Mouse (Mus musculus) brain, embryonic 14.5 days (tissue): ENCODE data around the gene Fbxw11. TPM values are rescaled to one million over a fixed set of nuclear protein-coding genes. Genes with fewer than 3 reads are reported as not detected.
"Not testable (repeated sequence)": the region's sequence is repeated elsewhere in the genome, so short reads cannot be mapped to it uniquely, and the experiment has no call there.

Experiments
- DNase-seq: peaks from one replicate; pipeline ENCODE4 v3.0.0-alpha.2; 2011; ENCODE audit warnings: low read depth
- CTCF ChIP-seq: fragments of 200-500 bp; IDR thresholded peaks from 2 replicates; pipeline ENCODE4 v1.5.1; 2012; ENCODE audit warnings: inconsistent platforms, mild to moderate bottlenecking, moderate library complexity, borderline replicate concordance; ENCODE audit not compliant: insufficient read depth, insufficient read length; ENCODE audit errors: extremely low read depth
- POLR2A ChIP-seq: fragments of 200-500 bp; IDR thresholded peaks from 2 replicates; pipeline ENCODE4 v1.6.1; 2012; ENCODE audit warnings: mild to moderate bottlenecking, inconsistent platforms, borderline replicate concordance; ENCODE audit not compliant: poor library complexity, insufficient read depth, insufficient read length, severe bottlenecking; ENCODE audit errors: extremely low read depth
- polyA plus RNA-seq: library from polyadenylated mRNA; depleted of rRNA; stranded (reverse); fragments of >200 nt; gene quantifications from 2 replicates; pipeline ENCODE4 v1.2.3, GENCODE M21; 2012

Fbxw11 gene
- polyA plus RNA-seq, 1 experiment, result 105 TPM

DNA sequence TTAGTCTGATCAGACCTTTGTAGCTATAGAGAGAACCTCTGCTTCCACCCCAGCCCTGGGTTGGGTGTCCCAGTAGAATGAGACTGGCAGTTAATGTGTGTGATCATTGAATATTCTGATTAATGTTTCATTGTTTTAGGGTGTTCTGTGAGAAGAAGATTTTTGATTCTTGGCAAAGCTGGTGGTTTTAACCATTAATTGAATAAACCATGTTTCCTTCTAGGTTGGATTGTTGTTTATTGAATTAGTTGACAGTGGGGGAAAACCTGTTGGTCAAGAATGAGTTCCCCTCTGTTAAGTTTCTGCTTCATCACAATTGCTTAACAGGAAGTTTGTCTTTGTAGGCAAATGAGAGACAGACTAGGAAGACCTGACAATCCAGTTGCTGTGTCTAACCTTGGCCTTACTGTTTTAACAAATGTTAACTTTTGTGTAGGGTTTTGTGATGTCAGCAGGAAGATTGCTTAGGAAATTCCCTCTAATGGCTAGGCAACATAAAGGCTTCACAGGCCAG lies 7.8 kb downstream of the Fbxw11 start:
- DNase-seq, result no peak
- no peak for TF ChIP-seq CTCF
- TF ChIP-seq POLR2A, result no peak

DNA sequence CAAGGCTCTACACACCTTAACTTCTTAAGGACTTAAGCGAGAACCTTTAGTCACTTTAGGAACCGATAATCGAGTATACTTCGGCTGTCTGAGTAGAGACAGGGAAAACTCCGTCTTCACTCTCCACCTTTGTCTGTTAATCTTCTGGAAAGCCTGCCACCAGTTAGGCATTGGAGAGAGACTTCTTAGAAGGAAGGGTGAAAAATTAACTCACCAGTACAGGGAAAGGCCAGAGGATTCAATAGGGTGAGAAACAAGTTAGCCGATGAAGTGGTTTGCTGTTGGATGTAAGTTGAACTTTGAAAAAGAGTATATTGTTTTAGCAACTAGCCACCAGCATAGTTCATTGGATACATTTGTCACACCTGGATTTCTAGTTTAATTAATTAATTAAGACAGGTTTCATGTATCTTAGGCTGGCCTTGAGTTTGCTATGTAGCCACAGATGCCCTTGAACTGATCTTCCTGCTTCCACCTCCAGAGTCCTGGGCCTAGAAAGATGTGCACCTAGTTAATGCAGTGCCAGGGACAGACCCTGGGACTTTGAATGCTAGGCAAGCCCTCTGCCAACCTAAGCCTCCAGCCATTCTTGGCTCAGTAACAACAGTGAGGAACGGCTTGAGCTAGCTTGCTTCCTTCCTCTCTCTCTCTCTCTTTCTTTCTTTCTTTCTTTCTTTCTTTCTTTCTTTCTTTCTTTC lies 8.5 kb downstream of the Fbxw11 start:
- no peak for DNase-seq
- TF ChIP-seq POLR2A (no peak), CTCF (no peak)

DNA sequence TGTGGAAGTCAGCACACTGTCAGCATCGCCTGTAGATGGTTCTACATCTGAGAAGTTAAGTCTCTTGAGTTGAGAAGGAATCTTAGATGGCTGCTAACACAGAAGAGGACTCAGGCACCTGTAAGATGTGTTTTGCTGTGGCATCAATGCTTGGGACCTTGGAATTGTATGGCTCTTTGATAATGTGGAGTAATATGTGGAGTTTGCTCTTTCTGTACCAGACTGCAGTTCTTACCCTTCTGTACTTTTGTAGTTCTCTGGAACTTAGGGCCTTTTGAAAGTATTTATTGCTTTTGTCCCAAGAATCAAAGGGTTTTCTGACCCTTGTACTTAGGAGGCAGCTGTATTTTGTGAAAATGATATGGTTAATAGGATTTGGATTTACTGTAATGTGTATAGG lies 9.2 kb downstream of the Fbxw11 start:
- no peak for DNase-seq
- no peak for TF ChIP-seq CTCF
- no peak for TF ChIP-seq POLR2A

DNA sequence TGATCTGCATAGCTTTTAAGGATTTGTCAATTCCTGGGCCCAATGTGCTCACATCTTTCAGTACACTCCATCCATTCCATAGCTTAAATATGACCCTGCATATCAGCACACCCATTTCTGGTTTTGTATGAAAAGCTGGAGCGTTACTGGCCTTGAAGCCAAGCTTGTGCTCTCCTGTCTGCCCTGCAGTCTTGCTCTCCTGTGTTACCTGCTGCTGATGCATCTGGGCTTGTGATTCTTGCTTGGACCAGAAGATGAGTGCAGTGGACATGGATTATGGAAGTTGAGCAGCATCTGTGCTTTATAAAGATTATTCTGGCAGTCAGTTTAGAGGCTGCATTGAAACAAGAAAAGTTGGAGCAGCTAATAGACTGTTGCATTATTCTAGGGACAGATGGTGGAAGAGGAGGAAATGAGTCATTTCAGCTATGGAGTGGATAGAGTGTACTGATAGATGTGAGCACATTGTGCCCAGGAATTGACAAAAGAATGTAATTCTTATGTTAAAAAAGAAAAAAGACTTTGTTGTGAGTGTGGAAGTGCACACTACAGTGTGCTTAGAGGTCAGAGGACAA lies 19.6 kb downstream of the Fbxw11 start:
- TF ChIP-seq CTCF, result no peak
- no peak for TF ChIP-seq POLR2A
- no peak for DNase-seq

DNA sequence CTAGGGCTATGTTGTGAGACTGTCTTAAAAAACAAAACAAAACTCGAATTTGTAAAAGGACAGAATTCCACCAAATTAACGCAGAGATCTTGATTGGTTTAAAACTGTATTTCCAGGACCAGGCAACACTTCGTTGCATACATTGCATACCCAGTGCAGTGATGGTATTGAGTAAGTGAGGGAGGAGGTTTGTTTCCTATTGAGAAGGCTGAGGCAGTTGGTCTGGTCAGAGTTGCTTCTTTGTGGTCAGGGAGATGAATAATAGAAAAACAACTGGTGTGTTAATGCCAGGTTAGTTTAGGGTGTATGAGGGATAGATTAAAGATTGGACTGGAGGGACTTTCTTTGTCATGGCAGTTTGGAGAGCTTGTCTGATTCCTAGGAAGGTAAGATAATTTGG lies 23.1 kb downstream of the Fbxw11 start:
- DNase-seq, result no peak
- no peak for TF ChIP-seq CTCF
- TF ChIP-seq POLR2A, result no peak

DNA sequence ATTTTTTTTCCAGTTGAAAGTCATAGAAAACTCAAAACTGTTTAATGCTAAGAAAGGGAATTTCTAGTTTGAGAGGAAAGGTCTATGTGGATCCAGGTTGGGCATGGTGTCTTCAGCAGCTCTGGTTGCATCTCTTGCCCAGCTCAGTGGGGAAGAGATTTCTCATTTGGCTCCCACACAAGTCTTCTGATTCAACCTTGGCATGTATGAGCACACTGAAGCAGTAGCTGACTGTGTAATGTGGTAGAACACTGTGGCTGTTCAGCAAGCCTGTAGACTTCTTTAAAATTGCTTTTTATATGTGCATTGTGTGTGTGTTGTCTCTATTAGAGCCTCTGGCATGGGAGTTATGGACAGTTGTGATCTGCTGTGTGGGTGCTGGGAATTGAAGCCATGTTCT lies 24.5 kb downstream of the Fbxw11 start:
- no peak for TF ChIP-seq CTCF
- TF ChIP-seq POLR2A, result no peak
- no peak for DNase-seq

DNA sequence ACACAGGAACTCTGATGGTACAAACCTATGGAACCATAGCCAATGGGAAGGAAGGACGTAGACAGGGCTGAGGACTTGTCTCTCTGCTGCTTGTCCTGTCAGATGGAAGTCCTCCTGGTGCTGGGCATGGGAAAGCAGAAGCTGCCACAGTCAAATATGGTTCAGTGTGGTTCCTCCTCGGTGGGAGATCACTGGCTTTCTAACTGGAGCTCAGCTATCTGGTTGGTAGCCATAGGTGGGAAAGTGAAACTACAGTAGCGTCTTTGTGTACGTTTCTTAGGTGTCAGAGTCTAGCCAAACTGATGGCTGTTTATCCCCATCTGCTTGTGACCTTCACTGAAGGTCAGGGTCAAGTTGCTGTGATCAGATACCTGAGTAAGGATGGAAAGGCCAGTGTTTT lies 29.0 kb downstream of the Fbxw11 start:
- no peak for DNase-seq
- TF ChIP-seq POLR2A (no peak), CTCF (no peak)

DNA sequence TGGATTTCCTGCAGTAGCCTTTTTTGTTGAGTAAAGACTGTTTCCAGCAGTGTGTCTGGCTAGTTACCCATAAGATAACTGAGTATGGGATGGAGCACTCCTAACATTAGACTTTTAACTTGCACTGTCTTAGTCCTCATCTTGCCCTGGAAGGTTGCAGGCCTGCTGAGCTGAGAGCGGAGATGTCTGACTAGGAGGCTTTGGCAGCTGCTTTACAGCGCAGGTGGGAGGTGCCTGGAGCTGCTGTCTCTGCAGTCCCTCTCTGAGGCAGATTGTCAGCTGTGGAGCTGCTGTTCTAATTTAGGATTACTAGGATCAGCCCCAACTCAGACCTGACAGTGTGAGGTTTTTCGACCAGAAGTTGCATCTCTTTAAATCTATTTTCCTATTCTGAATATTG lies 34.3 kb downstream of the Fbxw11 start:
- TF ChIP-seq CTCF (no peak), POLR2A (no peak)
- peak; percentile 37 for DNase-seq

DNA sequence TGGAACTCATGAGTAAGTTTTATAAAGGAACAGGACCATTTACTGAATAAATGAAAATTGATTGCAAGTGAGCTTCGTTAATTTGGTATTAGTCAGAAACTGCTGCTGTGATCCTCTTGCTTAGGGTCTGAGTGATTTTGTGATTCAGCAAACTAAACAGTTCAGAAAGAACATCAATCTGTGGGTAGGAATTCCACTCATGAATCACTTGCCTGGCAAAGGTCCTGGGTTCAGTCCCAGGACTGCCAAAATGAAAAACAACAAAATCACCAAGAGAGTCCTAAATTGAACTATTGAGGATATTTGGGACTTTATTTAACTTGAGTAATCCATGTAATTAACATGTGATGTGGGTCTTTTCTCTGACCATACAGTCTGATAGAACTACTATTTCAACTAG lies 35.3 kb downstream of the Fbxw11 start:
- no peak for DNase-seq
- no peak for TF ChIP-seq POLR2A
- no peak for TF ChIP-seq CTCF

DNA sequence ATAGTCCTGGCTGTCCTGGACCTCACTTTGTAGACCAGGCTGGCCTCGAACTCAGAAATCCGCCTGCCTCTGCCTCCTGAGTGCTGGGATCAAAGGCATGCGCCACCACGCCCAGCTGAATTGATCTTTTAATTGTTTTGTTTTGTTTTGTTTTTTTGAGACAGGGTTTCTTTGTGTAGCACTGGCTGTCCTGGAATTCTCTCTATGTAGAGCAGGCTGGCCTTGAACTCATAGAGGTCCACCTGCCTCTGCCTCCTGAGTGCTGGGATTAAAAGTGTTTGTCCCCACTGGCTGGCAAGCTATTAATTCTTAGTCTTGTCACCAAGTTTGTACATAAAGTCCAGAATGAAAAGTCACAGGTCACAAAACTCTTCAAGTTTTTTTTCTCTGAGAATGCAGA lies 36.6 kb downstream of the Fbxw11 start:
- DNase-seq, result not testable (repeated sequence)

DNA sequence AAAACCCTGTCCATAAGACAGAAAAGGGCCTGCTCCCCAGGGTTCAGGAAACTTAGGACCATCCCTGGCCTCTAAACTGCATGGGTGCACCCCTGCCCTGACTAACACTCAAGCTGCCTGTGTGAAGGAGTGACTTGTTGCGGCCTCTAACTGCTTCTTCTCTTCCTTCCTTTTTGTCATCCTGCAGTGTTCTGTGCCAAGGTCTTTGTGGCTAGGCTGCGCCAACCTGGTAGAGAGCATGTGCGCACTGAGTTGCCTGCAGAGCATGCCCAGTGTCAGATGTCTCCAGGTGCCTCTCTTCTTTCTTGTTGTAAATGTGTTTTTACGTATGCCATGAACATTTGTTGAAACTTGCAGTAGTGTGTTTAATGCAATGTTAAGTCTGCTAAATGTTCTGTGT lies 37.5 kb downstream of the Fbxw11 start:
- TF ChIP-seq POLR2A (no peak), CTCF (no peak)
- DNase-seq, result no peak

DNA sequence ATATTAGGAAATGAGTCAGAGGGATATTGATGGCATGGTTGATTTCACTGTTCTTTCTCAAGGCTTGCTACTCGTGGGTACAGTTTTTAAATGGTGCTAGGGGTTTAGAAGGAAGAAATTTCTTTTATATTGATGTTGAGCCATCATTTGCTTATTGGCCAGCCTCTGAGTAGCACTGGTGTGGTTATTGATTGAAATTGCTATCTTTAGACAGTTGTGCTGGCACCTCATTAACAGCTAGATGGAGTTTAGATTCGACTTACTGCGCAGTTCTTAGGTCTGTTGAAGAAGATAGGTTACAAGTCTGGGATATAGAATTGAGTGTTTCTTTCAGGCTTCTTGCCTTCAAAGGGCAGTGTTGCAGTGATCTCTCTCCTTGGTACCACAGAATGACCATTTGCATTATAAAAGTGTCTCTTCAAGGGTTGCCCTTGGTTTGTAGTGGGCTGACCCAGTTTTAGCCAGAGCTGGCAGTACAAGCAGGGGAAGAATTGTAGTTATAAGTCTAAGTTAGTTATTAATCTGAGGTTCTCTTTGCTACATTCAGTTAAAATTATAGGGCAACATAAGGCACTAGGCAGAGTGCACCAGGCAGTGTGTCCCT lies 38.8 kb downstream of the Fbxw11 start:
- TF ChIP-seq POLR2A (no peak), CTCF (no peak)
- DNase-seq, result no peak

DNA sequence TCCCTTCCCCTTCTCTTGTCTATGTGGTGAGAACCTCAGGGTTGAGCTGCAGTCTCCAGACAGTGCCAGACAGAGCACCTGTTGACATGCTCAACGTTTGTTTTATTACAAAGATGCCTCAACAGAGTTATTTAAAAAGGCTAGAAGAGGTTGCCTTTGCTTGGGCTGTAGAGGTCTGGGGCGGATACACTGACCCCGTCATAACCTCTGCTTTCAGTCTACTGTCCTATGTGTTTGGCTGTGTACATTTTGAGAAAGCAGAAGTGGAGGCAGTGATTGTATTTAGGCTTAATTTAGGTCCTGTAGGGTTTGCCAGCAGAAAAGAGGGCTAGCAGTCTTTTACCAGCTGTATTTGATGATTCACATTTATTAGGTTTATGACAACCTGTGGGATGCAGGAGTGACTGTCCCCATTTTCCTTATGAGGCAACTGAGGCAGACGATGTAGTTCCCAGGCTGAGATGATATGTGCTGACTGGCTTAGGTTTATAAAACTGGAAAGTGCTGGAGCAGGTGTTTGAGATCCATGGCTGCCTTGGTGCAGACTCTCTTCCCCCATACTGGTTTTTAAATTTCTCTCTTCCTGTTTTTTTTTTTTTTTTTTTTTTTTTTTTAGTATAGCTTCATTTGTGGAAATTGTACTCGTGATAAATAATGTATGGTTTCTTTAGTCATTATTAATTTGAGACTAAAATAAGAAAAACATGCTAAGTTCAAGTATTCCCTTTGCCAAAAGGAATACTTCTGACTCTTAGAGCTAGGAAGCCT lies 40.0 kb downstream of the Fbxw11 start:
- no peak for DNase-seq
- TF ChIP-seq CTCF (no peak), POLR2A (no peak)

DNA sequence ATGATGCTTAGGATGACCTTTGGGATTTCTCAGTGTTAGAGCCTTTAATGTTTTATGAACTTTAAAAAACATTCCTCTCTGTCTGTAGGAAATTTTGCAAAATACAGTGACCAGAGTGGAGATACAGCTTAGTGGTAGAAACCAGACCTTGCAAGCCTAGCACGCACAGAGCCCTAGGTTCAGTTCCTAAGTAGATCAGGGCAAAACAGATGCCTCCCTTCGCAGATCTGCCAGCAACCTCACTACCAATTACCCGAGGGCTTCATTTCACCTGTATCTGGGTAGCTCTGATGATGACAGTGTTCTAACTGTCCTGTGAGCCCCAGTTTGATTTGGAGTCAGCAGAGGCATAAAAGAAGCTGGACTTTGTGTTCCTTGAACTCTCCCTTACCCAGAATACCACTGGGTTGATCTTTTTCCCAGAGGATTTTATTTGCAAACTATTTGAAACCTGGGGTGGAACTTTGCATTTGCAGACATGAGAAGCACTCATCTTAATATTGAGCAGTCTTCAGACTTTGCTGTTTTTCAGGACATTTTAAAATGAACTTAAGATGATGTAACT lies 42.2 kb downstream of the Fbxw11 start:
- no peak for DNase-seq
- TF ChIP-seq POLR2A, result no peak
